Mouse (Mus musculus) spleen, adult 2 months (tissue): ENCODE data around the gene Slc9a9.

Source experiments
- CTCF ChIP-seq: fragments of 200-500 bp; IDR thresholded peaks from 2 replicates; pipeline ENCODE4 v1.5.1; 2011; ENCODE audit warnings: mild to moderate bottlenecking, inconsistent platforms; ENCODE audit not compliant: insufficient read depth, insufficient read length, insufficient replicate concordance; ENCODE audit errors: extremely low read depth
- POLR2A ChIP-seq: fragments of 200-500 bp; IDR thresholded peaks from 2 replicates; pipeline ENCODE4 v1.6.1; 2011; ENCODE audit warnings: low read depth, low read length, inconsistent platforms

DNA sequence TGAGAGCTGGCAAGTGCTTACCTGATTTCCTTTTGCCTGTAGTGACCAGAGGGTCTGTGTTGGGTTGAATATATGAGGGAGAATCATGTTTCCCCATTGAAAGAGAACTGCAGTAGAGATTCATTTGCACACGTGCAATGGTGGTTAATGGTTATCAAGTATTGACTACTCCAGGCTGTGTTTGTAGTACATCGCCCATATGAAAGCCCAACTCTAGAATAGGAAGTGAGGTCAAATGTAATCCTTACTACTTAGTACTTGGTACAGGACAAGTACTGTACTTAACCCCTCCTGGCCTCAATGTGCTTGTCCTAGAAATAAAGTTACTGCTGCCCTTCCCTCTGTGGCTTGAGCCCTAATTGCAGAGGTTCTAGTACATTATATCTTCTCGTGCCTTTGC is 508.5 kb downstream of the Slc9a9 start:
- no peak for TF ChIP-seq CTCF
- no peak for TF ChIP-seq POLR2A
